Mouse (Mus musculus): Measurements from ENCODE around the gene Vdac1.

Vdac1 gene

DNA sequence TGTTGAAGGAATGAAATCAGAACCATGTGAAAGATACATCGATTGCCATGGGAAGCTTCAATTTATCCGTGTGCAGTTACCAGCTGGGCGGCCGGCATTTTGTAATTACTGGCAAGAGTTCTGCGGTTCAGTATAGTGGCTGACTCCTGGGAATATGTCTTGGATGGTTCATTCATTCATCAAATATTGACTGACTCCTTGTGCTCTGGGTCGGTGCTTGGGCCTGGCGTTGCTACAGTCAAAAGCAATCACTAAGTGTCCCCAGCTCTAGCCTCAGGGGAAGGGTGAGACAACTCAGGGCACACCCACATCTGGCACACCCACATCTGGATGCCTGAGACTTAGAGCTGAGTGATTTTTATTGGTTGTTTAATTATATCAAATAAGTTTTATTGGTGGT is 13.2 kb downstream of the Vdac1 start:
- in situ Hi-C loops (cut with MboI) = no loop called here

DNA sequence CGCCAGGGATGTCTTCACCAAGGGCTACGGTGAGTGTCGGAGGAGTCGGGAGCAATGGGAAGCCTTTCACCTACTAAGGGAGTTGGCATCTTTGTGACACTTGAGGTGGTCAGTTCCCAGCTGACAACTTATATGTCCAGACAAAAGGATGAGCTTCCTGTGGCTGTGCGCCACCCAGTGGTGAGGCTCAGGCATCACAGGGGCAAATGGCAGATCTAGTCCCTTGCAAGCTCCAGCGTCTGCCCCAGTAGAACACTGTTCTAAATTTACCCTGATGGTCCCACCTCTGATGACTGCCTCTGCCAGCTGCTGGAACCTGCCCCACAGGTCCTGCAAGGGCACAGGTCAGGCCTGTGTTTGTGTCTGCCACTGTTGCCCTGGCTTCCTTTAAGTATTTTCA is 13.7 kb downstream of the Vdac1 start:
- in situ Hi-C loops (cut with MboI) = no loop called here

DNA sequence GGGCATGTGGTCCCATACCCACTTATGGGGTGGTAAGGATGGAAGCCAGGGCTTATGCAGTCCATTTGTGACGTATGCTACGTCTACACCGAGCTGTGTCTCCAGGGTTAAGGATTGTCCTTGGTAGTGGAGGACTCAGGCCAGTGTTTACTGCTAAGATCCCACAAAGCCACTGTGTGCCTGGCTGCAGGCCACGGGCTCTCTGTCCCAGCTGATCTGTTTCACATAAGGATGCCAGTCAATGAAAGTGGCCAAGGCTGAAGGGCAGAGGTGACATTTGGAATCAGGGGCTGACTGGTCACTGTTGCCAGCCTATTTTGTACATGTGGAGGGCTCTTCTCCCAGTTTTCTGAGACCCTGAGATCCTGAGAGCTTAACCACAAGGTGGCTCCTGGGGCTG is 16.9 kb downstream of the Vdac1 start:
- in situ Hi-C loops (cut with MboI) = loop anchor here (25.0 kb wide), 1 partner anchor 1115 kb away; the partner anchor contains the start of genes BC049762 and Clk4

DNA sequence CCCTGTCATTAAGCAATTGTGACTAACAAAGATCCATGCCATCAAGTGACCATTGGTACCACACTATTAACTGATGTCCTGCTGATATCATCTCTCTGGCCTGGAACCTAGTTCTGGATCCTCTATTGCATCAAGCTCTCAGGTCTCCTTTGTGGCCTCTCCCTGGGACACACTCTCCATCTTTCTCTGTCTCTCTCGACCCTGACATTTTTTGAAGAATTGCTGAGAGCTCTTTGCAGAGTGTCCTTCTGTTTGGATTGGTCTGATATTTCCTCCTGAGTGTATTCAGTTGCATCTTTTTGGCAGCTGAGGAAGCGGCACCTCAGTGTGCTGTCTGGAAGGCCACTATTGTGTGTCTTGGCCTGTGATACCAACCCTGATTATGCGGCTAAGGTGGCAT is 18.6 kb downstream of the Vdac1 start:
- in situ Hi-C loops (cut with MboI) = loop anchor here (25.0 kb wide), 1 partner anchor 1117 kb away; the partner anchor contains the start of genes BC049762 and Clk4

DNA sequence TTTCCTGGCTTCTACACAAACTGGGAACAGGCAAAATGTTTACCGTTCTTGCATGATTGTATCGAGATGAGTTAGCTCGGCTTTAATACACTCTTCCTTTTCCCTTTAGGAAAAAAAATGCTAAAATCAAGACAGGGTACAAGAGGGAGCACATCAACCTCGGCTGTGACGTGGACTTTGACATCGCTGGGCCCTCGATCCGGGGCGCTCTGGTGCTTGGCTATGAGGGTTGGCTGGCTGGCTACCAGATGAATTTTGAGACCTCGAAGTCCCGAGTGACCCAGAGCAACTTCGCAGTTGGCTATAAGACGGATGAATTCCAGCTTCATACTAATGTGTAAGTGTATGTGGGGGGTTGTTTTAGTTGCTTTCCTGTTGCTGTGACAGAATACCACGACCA is 23.1 kb downstream of the Vdac1 start:
- in situ Hi-C loops (cut with MboI) = loop anchor here (25.0 kb wide), 1 partner anchor 1121 kb away; the partner anchor contains the start of genes BC049762 and Clk4

DNA sequence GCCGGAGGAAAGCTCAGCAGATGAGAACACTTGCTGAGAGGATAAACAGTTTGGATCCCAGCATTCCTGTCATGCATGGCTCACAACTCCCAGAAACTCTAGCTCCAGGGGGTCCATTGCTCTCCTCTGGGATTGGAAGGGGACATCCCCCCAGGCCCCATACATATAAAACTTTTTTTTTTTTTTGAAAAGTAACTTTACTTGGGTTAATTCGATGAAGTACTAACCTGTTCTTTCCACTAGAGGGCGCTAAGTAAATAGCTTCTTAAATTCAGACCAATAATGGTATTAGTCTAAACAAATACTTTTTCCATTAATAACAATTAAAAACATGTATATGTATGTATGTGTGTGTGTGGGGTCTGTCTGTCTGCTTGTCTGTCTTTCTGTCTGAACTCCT is 24.0 kb downstream of the Vdac1 start:
- in situ Hi-C loops (cut with MboI) = loop anchor here (25.0 kb wide), 1 partner anchor 1122 kb away; the partner anchor contains the start of genes BC049762 and Clk4

DNA sequence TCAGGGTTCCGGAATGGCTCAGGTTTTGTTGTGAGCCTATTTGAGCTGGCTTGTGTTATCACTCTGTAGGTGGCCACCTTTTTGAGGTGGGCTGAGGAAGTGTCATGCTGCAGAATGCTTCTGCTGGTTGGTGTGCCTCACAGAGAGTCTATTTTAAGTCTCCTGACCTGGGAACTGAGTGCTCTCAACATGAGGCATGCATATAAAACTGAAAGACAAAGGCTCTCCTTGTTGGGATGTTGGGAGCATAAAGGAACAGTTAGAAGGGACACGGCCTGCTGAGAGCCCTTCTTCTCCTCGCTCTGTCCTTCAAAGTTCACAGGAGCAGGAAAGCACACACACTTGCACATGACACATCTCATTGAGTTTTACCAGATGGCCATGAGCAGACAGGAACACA is 26.2 kb downstream of the Vdac1 start:
- in situ Hi-C loops (cut with MboI) = loop anchor here (25.0 kb wide), 1 partner anchor 1125 kb away; the partner anchor contains the start of genes BC049762 and Clk4

DNA sequence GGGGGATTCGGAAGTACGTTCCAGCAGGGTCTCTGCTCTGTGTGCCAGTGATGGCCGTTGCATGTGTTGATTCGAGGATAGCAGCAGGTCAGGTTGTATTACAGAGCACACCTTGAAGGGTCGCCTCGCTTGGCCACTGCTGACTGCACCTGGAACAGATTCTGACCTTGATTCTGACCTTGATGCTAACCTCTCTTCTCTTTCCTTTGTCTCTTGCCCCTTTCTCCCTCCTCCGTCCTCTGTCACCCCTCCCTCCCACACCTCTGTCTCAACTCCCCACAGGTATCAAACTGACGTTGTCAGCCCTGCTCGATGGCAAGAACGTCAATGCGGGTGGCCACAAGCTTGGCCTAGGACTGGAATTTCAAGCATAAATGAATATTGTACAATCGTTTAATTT is 27.5 kb downstream of the Vdac1 start:
- in situ Hi-C loops (cut with MboI) = loop anchor here (25.0 kb wide), 1 partner anchor 1126 kb away; the partner anchor contains the start of genes BC049762 and Clk4

DNA sequence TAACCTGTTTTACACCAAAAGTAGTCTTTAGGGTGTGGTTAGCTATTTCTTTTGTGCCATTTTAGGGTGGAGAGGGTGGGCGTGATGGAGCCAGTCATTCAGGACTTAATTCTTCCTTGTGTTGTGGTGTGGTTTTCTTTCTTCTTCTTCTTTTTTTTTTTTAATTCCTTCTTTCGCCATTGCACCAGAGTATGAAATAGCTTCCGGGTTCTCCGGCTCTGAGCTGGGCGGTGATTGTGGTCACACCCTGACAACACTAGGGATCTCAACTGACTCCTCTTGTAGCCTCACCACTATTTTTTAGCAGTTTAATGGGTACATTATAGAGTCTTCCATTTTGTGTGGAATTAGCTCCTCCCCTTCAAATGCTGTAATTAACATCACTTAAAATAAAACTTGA is 28.3 kb downstream of the Vdac1 start:
- in situ Hi-C loops (cut with MboI) = loop anchor here (25.0 kb wide), 1 partner anchor 1127 kb away; the partner anchor contains the start of genes BC049762 and Clk4

DNA sequence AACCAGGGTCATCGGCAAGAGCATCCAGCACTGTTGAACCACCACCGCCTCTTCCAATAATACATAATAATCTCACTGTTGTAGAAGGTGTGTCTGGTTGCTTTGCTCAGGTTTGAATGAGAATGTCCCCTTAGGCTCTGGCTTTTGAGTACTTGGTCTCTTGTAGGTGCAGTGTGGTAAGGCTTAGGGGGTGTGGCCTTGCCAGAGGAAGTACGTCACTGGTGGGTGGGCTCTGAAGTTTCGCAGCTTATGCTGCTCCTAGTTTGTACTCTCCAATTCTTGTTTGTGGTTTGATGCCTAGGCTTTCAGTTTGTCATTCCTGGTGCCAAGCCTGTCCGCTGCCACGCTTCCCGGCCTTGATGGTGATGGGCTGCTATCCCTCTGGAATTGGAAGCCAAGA is 29.3 kb downstream of the Vdac1 start:
- in situ Hi-C loops (cut with MboI) = loop anchor here (25.0 kb wide), 1 partner anchor 1128 kb away; the partner anchor contains the start of genes BC049762 and Clk4

DNA sequence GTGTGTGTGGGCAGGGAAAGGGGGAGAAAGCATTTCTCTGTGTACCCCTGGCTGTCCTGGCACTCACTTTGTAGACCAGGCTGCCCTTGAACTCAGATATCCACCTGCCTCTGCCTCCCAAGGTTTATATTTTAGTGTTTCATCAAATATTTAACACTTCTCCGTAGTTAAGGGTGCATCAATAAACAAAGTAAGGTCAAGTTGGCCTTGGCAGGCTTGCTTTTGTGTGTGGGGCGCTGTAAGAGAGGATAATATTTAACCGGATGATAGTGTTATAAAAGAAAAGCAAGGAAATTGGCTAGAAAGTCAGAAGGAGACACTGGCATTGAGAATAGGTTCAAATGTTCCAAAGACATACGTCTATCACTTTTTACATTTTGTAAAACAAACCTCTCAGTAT is 33.8 kb downstream of the Vdac1 start:
- in situ Hi-C loops (cut with MboI) = loop anchor here (25.0 kb wide), 1 partner anchor 1132 kb away; the partner anchor contains the start of genes BC049762 and Clk4

DNA sequence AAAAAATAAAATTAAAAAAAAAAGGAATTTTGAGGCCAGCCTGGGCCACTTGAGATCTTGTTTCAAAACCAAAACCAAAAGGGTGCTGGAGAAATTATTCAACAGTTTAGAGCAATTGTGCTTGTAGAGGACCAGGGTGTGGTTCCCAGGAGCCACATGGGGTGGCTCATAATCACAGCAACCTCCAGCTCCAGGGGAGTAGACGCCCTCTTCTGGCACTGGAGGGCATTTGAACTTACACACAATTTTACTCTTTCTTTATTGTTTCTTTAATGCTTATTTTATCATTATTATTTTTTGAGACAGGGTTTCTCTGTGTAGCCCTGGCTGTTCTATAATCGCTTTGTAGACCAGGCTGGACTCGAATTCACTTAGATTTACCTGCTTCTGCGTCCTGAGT is 34.7 kb downstream of the Vdac1 start:
- in situ Hi-C loops (cut with MboI) = loop anchor here (25.0 kb wide), 1 partner anchor 1133 kb away; the partner anchor contains the start of genes BC049762 and Clk4

DNA sequence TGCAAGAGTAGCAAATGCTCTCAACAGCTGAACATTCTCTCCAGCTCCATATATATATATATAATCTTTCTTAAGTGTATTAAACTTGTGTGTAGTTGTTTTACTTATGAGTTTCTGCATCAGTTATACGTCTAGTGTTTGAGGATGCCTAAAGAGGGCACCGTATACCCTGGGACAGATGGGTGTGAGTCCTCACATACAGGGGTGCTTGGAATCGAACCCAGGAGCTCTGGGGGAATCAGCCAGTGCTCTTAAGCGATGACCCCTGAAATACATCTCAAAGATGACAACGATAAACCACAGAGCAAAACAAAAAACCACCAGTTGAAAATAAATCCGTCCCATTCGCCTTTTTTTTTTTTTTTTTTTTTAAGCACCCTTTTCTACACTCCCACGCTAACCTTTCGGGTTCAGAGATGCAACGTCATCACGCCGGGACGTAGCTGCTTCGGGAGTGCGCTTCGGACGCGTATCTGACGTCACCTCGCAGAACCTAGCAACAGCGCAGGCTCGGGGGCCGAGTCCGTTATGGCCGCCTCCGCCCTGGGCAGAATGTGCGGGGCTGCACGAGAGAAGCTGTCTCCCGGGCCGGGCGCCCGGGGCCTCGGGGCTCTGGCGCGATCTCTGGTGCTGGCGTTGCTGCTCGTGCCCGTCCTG is 35.4 kb downstream of the Vdac1 start, which contains the start of gene 9530068E07Rik:
Gene 9530068E07Rik (plus strand): TSS at position 489 of the 657 bp plus-strand sequence.
- in situ Hi-C loops (cut with MboI) = loop anchor here (25.0 kb wide), 1 partner anchor 1134 kb away; the partner anchor contains the start of genes BC049762 and Clk4

DNA sequence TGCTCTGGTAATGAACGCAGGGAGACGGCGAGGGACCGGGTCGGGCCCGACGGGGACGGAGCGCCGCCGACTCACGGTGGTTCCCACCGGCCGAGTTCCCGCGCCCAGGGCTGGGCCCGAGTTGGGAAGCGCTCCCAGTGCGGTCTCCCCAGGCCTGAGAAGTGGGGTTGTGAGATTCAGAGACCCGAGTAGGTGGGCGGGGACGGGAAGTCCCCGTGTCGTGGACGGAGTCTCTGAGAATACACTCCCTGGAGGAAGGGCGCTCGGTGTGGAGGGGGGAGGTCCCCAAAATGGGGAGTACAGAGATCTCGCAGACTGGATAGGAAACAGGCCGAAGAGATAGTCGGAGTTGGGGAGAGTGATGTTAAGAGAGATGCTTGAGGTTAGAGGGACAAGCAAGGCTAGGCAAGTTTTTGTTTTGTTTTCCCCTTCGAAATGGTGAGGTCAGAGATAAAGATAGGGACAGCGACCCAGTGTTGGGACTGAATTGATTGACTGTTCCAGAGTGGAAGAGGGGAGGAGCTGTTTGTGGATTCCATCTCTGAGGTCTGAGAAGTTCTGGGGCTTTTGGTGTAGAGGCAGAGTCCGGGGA is 36.0 kb downstream of the Vdac1 start:
- in situ Hi-C loops (cut with MboI) = loop anchor here (25.0 kb wide), 1 partner anchor 1134 kb away; the partner anchor contains the start of genes BC049762 and Clk4

DNA sequence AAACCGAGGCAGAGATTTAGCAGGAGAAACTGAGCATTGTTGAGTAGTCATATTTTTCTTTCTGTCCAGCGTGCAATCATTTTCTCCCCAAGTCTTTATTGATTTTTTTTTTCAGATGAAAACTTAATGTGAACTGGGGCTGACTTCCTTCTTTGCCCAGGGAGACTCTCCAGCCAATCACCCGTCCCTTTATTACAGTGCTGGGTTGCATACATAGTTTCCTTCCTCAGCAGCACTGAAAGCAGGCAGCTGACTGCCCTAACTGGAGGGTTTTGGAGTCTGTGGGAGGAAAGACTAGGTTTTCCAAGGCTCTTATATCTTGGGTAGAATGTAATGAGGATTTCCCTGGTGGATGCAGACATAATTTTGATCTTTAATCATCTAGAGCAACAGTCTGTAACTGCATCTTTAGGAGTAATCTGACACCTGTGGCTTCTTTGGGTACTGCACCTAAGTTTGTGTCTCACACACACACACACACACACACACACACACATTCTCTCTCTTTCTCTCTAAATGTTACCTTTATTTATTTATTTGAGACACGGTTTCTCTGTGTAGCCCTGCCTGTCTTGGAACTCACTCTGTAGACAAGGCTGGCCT is 36.8 kb downstream of the Vdac1 start:
- in situ Hi-C loops (cut with MboI) = loop anchor here (25.0 kb wide), 1 partner anchor 1135 kb away; the partner anchor contains the start of genes BC049762 and Clk4

DNA sequence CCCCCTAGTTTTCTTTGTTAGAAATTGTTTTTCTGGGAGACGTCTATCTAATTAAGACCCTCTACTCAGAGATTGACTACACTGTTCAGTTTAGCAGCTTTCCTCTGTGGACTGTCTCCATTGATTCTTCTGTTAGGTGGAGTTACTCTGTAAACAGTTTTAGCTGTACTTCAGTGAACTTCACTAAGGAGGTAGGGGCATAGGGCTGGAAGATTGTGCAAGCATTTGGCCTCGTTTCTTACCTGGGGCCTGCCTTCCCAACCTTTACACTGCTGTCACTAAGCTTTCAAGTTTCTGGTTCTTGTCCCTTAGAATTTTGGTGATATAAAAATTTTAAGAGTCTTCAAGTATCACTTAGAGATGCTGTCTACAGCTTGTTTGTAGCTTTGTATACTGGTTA is 40.8 kb downstream of the Vdac1 start:
- in situ Hi-C loops (cut with MboI) = loop anchor here (25.0 kb wide), 1 partner anchor 861 kb away; no protein-coding TSS in a partner anchor

DNA sequence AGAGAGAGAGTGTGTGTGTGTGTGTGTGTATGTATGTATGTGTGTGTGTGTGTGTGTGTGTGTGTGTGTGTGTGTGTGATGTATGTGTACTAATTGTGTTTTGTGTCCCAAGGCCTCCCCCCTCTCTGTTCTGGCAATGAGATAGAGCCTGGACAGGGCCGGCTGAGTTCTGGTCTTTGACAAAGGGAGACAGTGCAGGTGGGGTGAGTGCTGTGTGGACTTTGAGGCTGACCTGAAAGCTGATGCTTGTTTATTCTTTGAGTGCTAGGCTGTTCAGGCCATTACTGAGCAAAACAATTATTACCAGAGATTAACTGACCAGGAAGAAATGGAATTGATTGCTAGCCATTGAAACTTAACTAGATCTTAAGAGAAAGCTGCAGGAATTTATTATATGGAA is 41.9 kb downstream of the Vdac1 start:
- in situ Hi-C loops (cut with MboI) = loop anchor here (25.0 kb wide), 1 partner anchor 860 kb away; no protein-coding TSS in a partner anchor

DNA sequence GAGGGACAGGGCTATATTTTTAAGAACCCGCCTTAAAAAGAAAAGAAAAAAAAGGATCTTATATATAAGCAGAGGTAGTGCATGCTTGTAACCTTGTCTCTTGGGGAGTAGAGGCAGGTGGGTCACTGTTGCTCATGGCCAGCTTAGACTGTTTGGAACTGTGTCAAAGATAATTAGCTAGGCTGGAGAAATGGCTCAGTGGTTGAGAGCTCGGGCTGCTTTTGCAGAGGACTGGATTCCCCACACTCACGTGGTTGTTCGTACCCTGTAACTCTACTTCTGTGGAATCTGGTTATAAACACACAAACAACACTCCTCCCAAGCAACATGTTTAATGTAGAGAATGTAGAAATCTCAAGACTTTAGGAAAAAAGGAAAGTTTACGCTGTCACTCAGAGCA is 43.5 kb downstream of the Vdac1 start:
- in situ Hi-C loops (cut with MboI) = loop anchor here (25.0 kb wide), 1 partner anchor 858 kb away; no protein-coding TSS in a partner anchor

DNA sequence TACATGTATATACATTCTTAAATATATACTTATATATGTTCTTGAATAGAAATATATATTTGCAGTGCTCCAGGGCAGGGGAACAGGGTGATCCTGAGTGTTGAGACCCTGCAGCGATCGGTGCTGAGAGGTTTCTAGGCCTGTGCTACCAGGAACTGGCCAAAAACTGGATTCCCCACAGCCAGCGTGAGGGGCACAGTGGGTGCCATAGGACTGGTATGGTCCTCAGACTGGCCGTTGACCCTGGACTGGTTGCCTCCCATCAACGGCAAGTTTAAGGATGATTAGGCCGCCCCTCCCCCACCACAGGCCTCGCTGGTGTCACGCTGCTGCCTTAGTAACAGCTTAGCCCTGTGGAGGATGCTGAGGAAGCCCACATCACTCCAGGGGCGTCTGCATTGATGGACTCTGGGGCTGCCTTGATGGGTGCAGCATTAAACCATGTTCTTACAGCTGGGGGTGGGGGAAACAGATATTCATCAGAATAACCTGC is 44.6 kb downstream of the Vdac1 start:
- in situ Hi-C loops (cut with MboI) = loop anchor here (25.0 kb wide), 1 partner anchor 857 kb away; no protein-coding TSS in a partner anchor

DNA sequence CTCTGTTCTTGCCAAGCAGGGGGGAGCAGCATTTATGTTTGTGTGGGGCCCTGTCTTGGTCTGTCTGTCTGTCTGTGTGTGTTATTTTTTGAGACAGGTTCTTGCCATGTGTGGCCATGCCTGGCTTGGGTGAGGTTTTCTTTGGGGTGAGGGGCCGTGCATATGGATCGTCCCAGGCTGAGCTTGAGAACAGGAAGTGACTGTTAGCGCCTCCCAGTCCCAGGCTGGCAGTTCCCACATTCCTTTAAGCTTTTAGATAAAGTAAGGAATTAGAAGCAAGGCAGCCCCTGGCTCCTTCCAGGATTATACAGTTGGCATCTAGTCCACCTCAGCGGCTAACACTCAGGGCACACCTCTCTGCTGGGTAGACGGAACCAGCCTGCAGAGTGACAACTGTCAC is 48.7 kb downstream of the Vdac1 start:
- in situ Hi-C loops (cut with MboI) = loop anchor here (25.0 kb wide), 1 partner anchor 853 kb away; no protein-coding TSS in a partner anchor

DNA sequence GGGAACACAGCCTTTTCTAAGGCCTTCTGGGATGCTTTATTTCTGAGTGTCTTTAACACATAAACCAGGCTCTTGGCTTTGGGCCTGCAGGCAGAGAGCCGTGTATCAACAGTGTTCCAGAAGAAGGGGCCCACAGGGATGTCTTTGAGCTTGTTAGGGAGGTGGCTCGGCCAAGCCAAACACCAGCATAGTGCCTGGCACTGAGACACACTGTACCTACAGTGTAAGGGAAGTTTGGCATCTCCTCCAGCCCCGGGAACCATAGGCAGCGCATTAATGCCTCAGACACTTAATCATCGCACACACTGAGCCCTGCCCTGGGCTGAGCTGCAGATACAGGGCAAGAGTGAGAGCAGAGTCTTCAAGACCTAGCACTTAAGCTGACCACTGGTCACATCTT is 57.7 kb downstream of the Vdac1 start:
- in situ Hi-C loops (cut with MboI) = loop anchor here (25.0 kb wide), 1 partner anchor 844 kb away; no protein-coding TSS in a partner anchor
